Mouse (Mus musculus) erythroblast, adult 5-6 weeks (primary cell): ENCODE data around the gene Fermt3. TPM values are rescaled to one million over a fixed set of nuclear protein-coding genes. Genes with fewer than 3 reads are reported as not detected.

ENCODE experiments used
- ATAC-seq: replicated peaks from 2 replicates; pipeline ENCODE4 v1.8.0; 2016; ENCODE audit warnings: moderate number of reproducible peaks, mild to moderate bottlenecking, moderate TSS enrichment, inconsistent platforms; ENCODE audit not compliant: poor library complexity, low FRiP score, severe bottlenecking
- total RNA-seq, 2 experiments: library from RNA; stranded (forward) in 1 of 2; stranded (reverse) in 1 of 2; fragments of 150-400 nt in 1 of 2; fragments of 200-764, 138-1000 nt in 1 of 2; gene quantifications; 2 replicates each; pipeline versions ENCODE4 v1.2.3 to v1.2.4; 2015 to 2017; ENCODE audit warnings: low replicate concordance in 2 of 2

The Fermt3 gene
- total RNA-seq, 2 experiments from 2014 or later: 20.8 to 49.0 TPM

- ATAC-seq: no peak
These were observed 69.3 kb downstream of the Fermt3 start for GRCm38 (mm10) chr19:6949951-6950350.

- no peak for ATAC-seq
These were observed 69.7 kb downstream of the Fermt3 start for GRCm38 (mm10) chr19:6949532-6949931.

Other genes starting within 250 kb of the Fermt3 start
- gene Rps6ka4, start 178.8 kb downstream of the Fermt3 start, total RNA-seq (2015; ENCODE audit: low replicate concordance): 3.6 TPM in 1 of 2 replicates, not detected in the other
- gene Rps6ka4, start 178.8 kb downstream of the Fermt3 start, total RNA-seq (2017; ENCODE audit: low replicate concordance): 1.1 and 2.6 TPM in 2 replicates
- 3.8 and 4.6 TPM in 2 replicates for gene Ccdc88b, start 161.3 kb downstream of the Fermt3 start, total RNA-seq (2015; ENCODE audit: low replicate concordance)
- gene Ccdc88b, start 161.3 kb downstream of the Fermt3 start, total RNA-seq (2017; ENCODE audit: low replicate concordance): 10.9 and 11.8 TPM in 2 replicates
- gene Trmt112, start 109.8 kb downstream of the Fermt3 start, total RNA-seq (2015; ENCODE audit: low replicate concordance): 46.7 and 49.5 TPM in 2 replicates
- gene Trmt112, start 109.8 kb downstream of the Fermt3 start, total RNA-seq (2017; ENCODE audit: low replicate concordance): 22.7 and 49.4 TPM in 2 replicates
- gene Prdx5, start 109.4 kb downstream of the Fermt3 start, total RNA-seq (2015; ENCODE audit: low replicate concordance): 192 and 238 TPM in 2 replicates
- gene Prdx5, start 109.4 kb downstream of the Fermt3 start, total RNA-seq (2017; ENCODE audit: low replicate concordance): 232 and 266 TPM in 2 replicates
- 3.1 and 5.2 TPM in 2 replicates for gene Esrra, start 97.7 kb downstream of the Fermt3 start, total RNA-seq (2015; ENCODE audit: low replicate concordance)
- 2.4 and 4.2 TPM in 2 replicates for gene Esrra, start 97.7 kb downstream of the Fermt3 start, total RNA-seq (2017; ENCODE audit: low replicate concordance)
- gene Catsperz, start 94.1 kb downstream of the Fermt3 start, total RNA-seq (2015; ENCODE audit: low replicate concordance): not detected in 2 replicates
- gene Catsperz, start 94.1 kb downstream of the Fermt3 start, total RNA-seq (2017; ENCODE audit: low replicate concordance): not detected in 2 replicates
- gene Kcnk4, start 85.0 kb downstream of the Fermt3 start, total RNA-seq (2015; ENCODE audit: low replicate concordance): not detected in 2 replicates
- not detected in 2 replicates for gene Kcnk4, start 85.0 kb downstream of the Fermt3 start, total RNA-seq (2017; ENCODE audit: low replicate concordance)
- 2.1 and 4.8 TPM in 2 replicates for gene Bad, start 77.6 kb downstream of the Fermt3 start, total RNA-seq (2015; ENCODE audit: low replicate concordance)
- gene Bad, start 77.6 kb downstream of the Fermt3 start, total RNA-seq (2017; ENCODE audit: low replicate concordance): 5.0 and 9.5 TPM in 2 replicates
- 3.3 and 5.8 TPM in 2 replicates for gene Gpr137, start 77.0 kb downstream of the Fermt3 start, total RNA-seq (2015; ENCODE audit: low replicate concordance)
- 4.2 and 7.2 TPM in 2 replicates for gene Gpr137, start 77.0 kb downstream of the Fermt3 start, total RNA-seq (2017; ENCODE audit: low replicate concordance)
- 30.9 and 57.8 TPM in 2 replicates for gene Ppp1r14b, start 44.5 kb downstream of the Fermt3 start, total RNA-seq (2015; ENCODE audit: low replicate concordance)
- 17.8 and 41.6 TPM in 2 replicates for gene Ppp1r14b, start 44.5 kb downstream of the Fermt3 start, total RNA-seq (2017; ENCODE audit: low replicate concordance)
- gene Plcb3, start 43.0 kb downstream of the Fermt3 start, total RNA-seq (2015; ENCODE audit: low replicate concordance): 0.19 and 0.42 TPM in 2 replicates
- 2.5 and 6.8 TPM in 2 replicates for gene Plcb3, start 43.0 kb downstream of the Fermt3 start, total RNA-seq (2017; ENCODE audit: low replicate concordance)
- gene Fkbp2, start 39.0 kb downstream of the Fermt3 start, total RNA-seq (2015; ENCODE audit: low replicate concordance): 34.0 and 34.9 TPM in 2 replicates
- 31.0 and 34.8 TPM in 2 replicates for gene Fkbp2, start 39.0 kb downstream of the Fermt3 start, total RNA-seq (2017; ENCODE audit: low replicate concordance)
- 11.7 TPM in 2 replicates for gene Vegfb, start 31.8 kb downstream of the Fermt3 start, total RNA-seq (2015; ENCODE audit: low replicate concordance)
- gene Vegfb, start 31.8 kb downstream of the Fermt3 start, total RNA-seq (2017; ENCODE audit: low replicate concordance): 0.98 and 1.1 TPM in 2 replicates
- gene Dnajc4, start 26.9 kb downstream of the Fermt3 start, total RNA-seq (2015; ENCODE audit: low replicate concordance): 4.4 and 6.5 TPM in 2 replicates
- gene Dnajc4, start 26.9 kb downstream of the Fermt3 start, total RNA-seq (2017; ENCODE audit: low replicate concordance): 2.1 and 10.9 TPM in 2 replicates
- gene Nudt22, start 23.4 kb downstream of the Fermt3 start, total RNA-seq (2015; ENCODE audit: low replicate concordance): 5.4 TPM in 1 of 2 replicates, not detected in the other
- gene Nudt22, start 23.4 kb downstream of the Fermt3 start, total RNA-seq (2017; ENCODE audit: low replicate concordance): 0.60 and 4.9 TPM in 2 replicates
- gene Trpt1, start 23.3 kb downstream of the Fermt3 start, total RNA-seq (2015; ENCODE audit: low replicate concordance): not detected in 2 replicates
- gene Trpt1, start 23.3 kb downstream of the Fermt3 start, total RNA-seq (2017; ENCODE audit: low replicate concordance): not detected in 2 replicates
- 39.1 and 40.2 TPM in 2 replicates for gene Stip1, start 20.5 kb upstream of the Fermt3 start, total RNA-seq (2015; ENCODE audit: low replicate concordance)
- 33.4 and 44.3 TPM in 2 replicates for gene Stip1, start 20.5 kb upstream of the Fermt3 start, total RNA-seq (2017; ENCODE audit: low replicate concordance)
- gene Macrod1, start 37.3 kb upstream of the Fermt3 start, total RNA-seq (2015; ENCODE audit: low replicate concordance): 0.77 and 4.2 TPM in 2 replicates
- gene Macrod1, start 37.3 kb upstream of the Fermt3 start, total RNA-seq (2017; ENCODE audit: low replicate concordance): 0.94 TPM in 1 of 2 replicates, not detected in the other
- gene Flrt1, start 86.3 kb upstream of the Fermt3 start, total RNA-seq (2015; ENCODE audit: low replicate concordance): not detected in 2 replicates
- gene Flrt1, start 86.3 kb upstream of the Fermt3 start, total RNA-seq (2017; ENCODE audit: low replicate concordance): not detected in 2 replicates
- 17.3 TPM in 2 replicates for gene Otub1, start 186.8 kb upstream of the Fermt3 start, total RNA-seq (2015; ENCODE audit: low replicate concordance)
- 15.5 and 23.1 TPM in 2 replicates for gene Otub1, start 186.8 kb upstream of the Fermt3 start, total RNA-seq (2017; ENCODE audit: low replicate concordance)
- 177 and 188 TPM in 2 replicates for gene Cox8a, start 198.1 kb upstream of the Fermt3 start, total RNA-seq (2015; ENCODE audit: low replicate concordance)
- 51.3 and 166 TPM in 2 replicates for gene Cox8a, start 198.1 kb upstream of the Fermt3 start, total RNA-seq (2017; ENCODE audit: low replicate concordance)
- gene Naa40, start 221.7 kb upstream of the Fermt3 start, total RNA-seq (2015; ENCODE audit: low replicate concordance): 12.5 and 20.1 TPM in 2 replicates
- 14.5 and 15.1 TPM in 2 replicates for gene Naa40, start 221.7 kb upstream of the Fermt3 start, total RNA-seq (2017; ENCODE audit: low replicate concordance)
- not detected in 2 replicates for gene Rcor2, start 247.9 kb upstream of the Fermt3 start, total RNA-seq (2015; ENCODE audit: low replicate concordance)
- 0.17 TPM in 1 of 2 replicates, not detected in the other for gene Rcor2, start 247.9 kb upstream of the Fermt3 start, total RNA-seq (2017; ENCODE audit: low replicate concordance)